Mouse (Mus musculus): Measurements from ENCODE around the gene Dlg1. TPM values are rescaled to one million over a fixed set of nuclear protein-coding genes. Genes with fewer than 3 reads are reported as not detected.

The Dlg1 gene
- polyA plus RNA-seq, 1 experiment from 2014 or later, result 21.9 TPM

- no peak overlapping the region for H3K27ac ChIP-seq (replicated peaks in 1 of 2; ENCODE audit: control insufficient read depth in 1 of 2, insufficient read depth in 1 of 2, low read depth in 2 of 2, low read length in 2 of 2)
- H3K9me3 ChIP-seq (ENCODE audit: control insufficient read depth, low read length), result no peaks in the 10 kb centered on the region
- no peaks in the 10 kb centered on the region for H3K27me3 ChIP-seq (ENCODE audit: control insufficient read depth, insufficient read depth, low read length)
- 68% methylated on average over 5 of the region's 5 CpGs for WGBS
- H3K4me2 ChIP-seq (ENCODE audit: low read length), result no peak overlapping the region
- H3K36me3 ChIP-seq (ENCODE audit: control insufficient read depth, insufficient read depth, low read length), result no peaks in the 10 kb centered on the region
- H3K4me3 ChIP-seq (ENCODE audit: control insufficient read depth in 1 of 2, insufficient read depth in 1 of 2, low read depth in 1 of 2, low read length in 2 of 2), result no peak overlapping the region
- no peak for ATAC-seq (ENCODE audit: insufficient number of reproducible peaks, insufficient read depth, low FRiP score, low read depth)
- H3K4me1 ChIP-seq (ENCODE audit: control insufficient read depth in 2 of 2, insufficient read depth in 2 of 2, low read length in 2 of 2), result peaks cover 0 to 12% of the 10 kb centered on the region in 2 experiments; a peak in 3 of 4 replicates
- no peak overlapping the region for H3K9ac ChIP-seq (ENCODE audit: low read length)
These were observed 230.3 kb downstream of the Dlg1 start for GRCm38 (mm10) chr16:31893396-31894141.

- Histone ChIP-seq H3K4me3 (ENCODE audit: control insufficient read depth in 1 of 2, insufficient read depth in 1 of 2, low read depth in 1 of 2, low read length in 2 of 2) (peak overlapping the region; percentile 22 to 23), H3K27me3 (ENCODE audit: control insufficient read depth, insufficient read depth, low read length) (no peaks in the 10 kb centered on the region), H3K27ac (replicated peaks in 1 of 2; ENCODE audit: control insufficient read depth in 1 of 2, insufficient read depth in 1 of 2, low read depth in 2 of 2, low read length in 2 of 2) (no peak overlapping the region), H3K4me2 (ENCODE audit: low read length) (peak overlapping the region; percentile 68), H3K9me3 (ENCODE audit: control insufficient read depth, low read length) (peaks cover 6% of the 10 kb centered on the region; the same call in 1 of the 2 replicates), H3K4me1 (ENCODE audit: control insufficient read depth in 2 of 2, insufficient read depth in 2 of 2, low read length in 2 of 2) (peaks cover 0 to 12% of the 10 kb centered on the region in 2 experiments; a peak in 3 of 4 replicates), H3K9ac (ENCODE audit: low read length) (peak overlapping the region; percentile 59), H3K36me3 (ENCODE audit: control insufficient read depth, insufficient read depth, low read length) (no peaks in the 10 kb centered on the region)
- 12% methylated on average over 29 of the region's 29 CpGs for WGBS
- ATAC-seq (ENCODE audit: insufficient number of reproducible peaks, insufficient read depth, low FRiP score, low read depth), result peak; percentile 46; the same call in 1 of the 2 replicates
These were observed 233.9 kb downstream of the Dlg1 start for GRCm38 (mm10) chr16:31896971-31897774.

GRCm38 (mm10) chr16:31898546-31899326, 235.5 kb downstream of the Dlg1 start:
- H3K9ac ChIP-seq (ENCODE audit: low read length), result no peak overlapping the region
- no peak for ATAC-seq (ENCODE audit: insufficient number of reproducible peaks, insufficient read depth, low FRiP score, low read depth)
- no peaks in the 10 kb centered on the region for H3K27me3 ChIP-seq (ENCODE audit: control insufficient read depth, insufficient read depth, low read length)
- H3K9me3 ChIP-seq (ENCODE audit: control insufficient read depth, low read length), result peaks cover 6% of the 10 kb centered on the region; the same call in 1 of the 2 replicates
- WGBS, result 75% methylated on average over 18 of the region's 18 CpGs
- no peak overlapping the region for H3K4me3 ChIP-seq (ENCODE audit: control insufficient read depth in 1 of 2, insufficient read depth in 1 of 2, low read depth in 1 of 2, low read length in 2 of 2)
- no peak overlapping the region for H3K4me2 ChIP-seq (ENCODE audit: low read length)
- H3K27ac ChIP-seq (replicated peaks in 1 of 2; ENCODE audit: control insufficient read depth in 1 of 2, insufficient read depth in 1 of 2, low read depth in 2 of 2, low read length in 2 of 2), result no peak overlapping the region
- H3K36me3 ChIP-seq (ENCODE audit: control insufficient read depth, insufficient read depth, low read length), result no peaks in the 10 kb centered on the region
- H3K4me1 ChIP-seq (ENCODE audit: control insufficient read depth in 2 of 2, insufficient read depth in 2 of 2, low read length in 2 of 2), result peaks cover 0 to 8% of the 10 kb centered on the region in 2 experiments; a peak in 1 of 4 replicates

GRCm38 (mm10) chr16:31901886-31902285, 238.6 kb downstream of the Dlg1 start:
- WGBS, result 78% methylated on average over 1 of the region's 1 CpGs
- H3K9me3 ChIP-seq (ENCODE audit: control insufficient read depth, low read length), result peaks cover 6% of the 10 kb centered on the region; the same call in 1 of the 2 replicates
- ATAC-seq (ENCODE audit: insufficient number of reproducible peaks, insufficient read depth, low FRiP score, low read depth), result no peak

GRCm38 (mm10) chr16:31903239-31903638, 240.0 kb downstream of the Dlg1 start:
- Histone ChIP-seq H3K4me1 (ENCODE audit: control insufficient read depth in 2 of 2, insufficient read depth in 2 of 2, low read length in 2 of 2) (peaks cover 6 to 11% of the 10 kb centered on the region in 2 experiments; a peak in 3 of 4 replicates), H3K36me3 (ENCODE audit: control insufficient read depth, insufficient read depth, low read length) (no peaks in the 10 kb centered on the region), H3K9ac (ENCODE audit: low read length) (no peak overlapping the region), H3K27ac (replicated peaks in 1 of 2; ENCODE audit: control insufficient read depth in 1 of 2, insufficient read depth in 1 of 2, low read depth in 2 of 2, low read length in 2 of 2) (no peak overlapping the region), H3K9me3 (ENCODE audit: control insufficient read depth, low read length) (peaks cover 6% of the 10 kb centered on the region; the same call in 1 of the 2 replicates), H3K4me3 (ENCODE audit: control insufficient read depth in 1 of 2, insufficient read depth in 1 of 2, low read depth in 1 of 2, low read length in 2 of 2) (no peak overlapping the region), H3K4me2 (ENCODE audit: low read length) (no peak overlapping the region), H3K27me3 (ENCODE audit: control insufficient read depth, insufficient read depth, low read length) (no peaks in the 10 kb centered on the region)
- no peak for ATAC-seq (ENCODE audit: insufficient number of reproducible peaks, insufficient read depth, low FRiP score, low read depth)
- 80% methylated on average over 8 of the region's 8 CpGs for WGBS

More at GRCm38 (mm10) chr16:31901886-31902285, 238.6 kb downstream of the Dlg1 start:
- Histone ChIP-seq H3K4me1 (ENCODE audit: control insufficient read depth in 2 of 2, insufficient read depth in 2 of 2, low read length in 2 of 2) (peaks cover 6 to 16% of the 10 kb centered on the region in 2 experiments; a peak in 3 of 4 replicates), H3K36me3 (ENCODE audit: control insufficient read depth, insufficient read depth, low read length) (no peaks in the 10 kb centered on the region), H3K9ac (ENCODE audit: low read length) (no peak overlapping the region), H3K27ac (replicated peaks in 1 of 2; ENCODE audit: control insufficient read depth in 1 of 2, insufficient read depth in 1 of 2, low read depth in 2 of 2, low read length in 2 of 2) (no peak overlapping the region), H3K27me3 (ENCODE audit: control insufficient read depth, insufficient read depth, low read length) (no peaks in the 10 kb centered on the region), H3K4me3 (ENCODE audit: control insufficient read depth in 1 of 2, insufficient read depth in 1 of 2, low read depth in 1 of 2, low read length in 2 of 2) (no peak overlapping the region), H3K4me2 (ENCODE audit: low read length) (no peak overlapping the region)

GRCm38 (mm10) chr16:31905331-31905730, 242.1 kb downstream of the Dlg1 start:
- H3K36me3 ChIP-seq (ENCODE audit: control insufficient read depth, insufficient read depth, low read length), result no peaks in the 10 kb centered on the region
- H3K4me3 ChIP-seq (ENCODE audit: control insufficient read depth in 1 of 2, insufficient read depth in 1 of 2, low read depth in 1 of 2, low read length in 2 of 2), result no peak overlapping the region
- H3K27ac ChIP-seq (replicated peaks in 1 of 2; ENCODE audit: control insufficient read depth in 1 of 2, insufficient read depth in 1 of 2, low read depth in 2 of 2, low read length in 2 of 2), result no peak overlapping the region
- no peak for ATAC-seq (ENCODE audit: insufficient number of reproducible peaks, insufficient read depth, low FRiP score, low read depth)
- H3K4me2 ChIP-seq (ENCODE audit: low read length), result no peak overlapping the region
- H3K4me1 ChIP-seq (ENCODE audit: control insufficient read depth in 2 of 2, insufficient read depth in 2 of 2, low read length in 2 of 2), result peaks cover 6 to 11% of the 10 kb centered on the region in 2 experiments; a peak in 3 of 4 replicates
- H3K9ac ChIP-seq (ENCODE audit: low read length), result no peak overlapping the region
- 68% methylated on average over 4 of the region's 4 CpGs for WGBS
- H3K27me3 ChIP-seq (ENCODE audit: control insufficient read depth, insufficient read depth, low read length), result no peaks in the 10 kb centered on the region
- H3K9me3 ChIP-seq (ENCODE audit: control insufficient read depth, low read length), result peaks cover under 1% of the 10 kb centered on the region; the same call in 1 of the 2 replicates

Measured in heart, embryonic 14.5 days (tissue).